Mouse (Mus musculus) hematopoietic multipotent progenitor cell, adult 10-12 weeks (in vitro differentiated cells): ENCODE data around the gene Ildr2. TPM values are rescaled to one million over a fixed set of nuclear protein-coding genes. Genes with fewer than 3 reads are reported as not detected.

Source experiments
- polyA plus RNA-seq: library from polyadenylated mRNA; stranded (reverse); fragments of >175 nt; gene quantifications from 2 replicates; pipeline ENCODE4 v1.2.3, GENCODE M21; 2012; ENCODE audit warnings: low replicate concordance

Ildr2 gene
- polyA plus RNA-seq: 0.02 and 0.03 TPM in 2 replicates

DNA sequence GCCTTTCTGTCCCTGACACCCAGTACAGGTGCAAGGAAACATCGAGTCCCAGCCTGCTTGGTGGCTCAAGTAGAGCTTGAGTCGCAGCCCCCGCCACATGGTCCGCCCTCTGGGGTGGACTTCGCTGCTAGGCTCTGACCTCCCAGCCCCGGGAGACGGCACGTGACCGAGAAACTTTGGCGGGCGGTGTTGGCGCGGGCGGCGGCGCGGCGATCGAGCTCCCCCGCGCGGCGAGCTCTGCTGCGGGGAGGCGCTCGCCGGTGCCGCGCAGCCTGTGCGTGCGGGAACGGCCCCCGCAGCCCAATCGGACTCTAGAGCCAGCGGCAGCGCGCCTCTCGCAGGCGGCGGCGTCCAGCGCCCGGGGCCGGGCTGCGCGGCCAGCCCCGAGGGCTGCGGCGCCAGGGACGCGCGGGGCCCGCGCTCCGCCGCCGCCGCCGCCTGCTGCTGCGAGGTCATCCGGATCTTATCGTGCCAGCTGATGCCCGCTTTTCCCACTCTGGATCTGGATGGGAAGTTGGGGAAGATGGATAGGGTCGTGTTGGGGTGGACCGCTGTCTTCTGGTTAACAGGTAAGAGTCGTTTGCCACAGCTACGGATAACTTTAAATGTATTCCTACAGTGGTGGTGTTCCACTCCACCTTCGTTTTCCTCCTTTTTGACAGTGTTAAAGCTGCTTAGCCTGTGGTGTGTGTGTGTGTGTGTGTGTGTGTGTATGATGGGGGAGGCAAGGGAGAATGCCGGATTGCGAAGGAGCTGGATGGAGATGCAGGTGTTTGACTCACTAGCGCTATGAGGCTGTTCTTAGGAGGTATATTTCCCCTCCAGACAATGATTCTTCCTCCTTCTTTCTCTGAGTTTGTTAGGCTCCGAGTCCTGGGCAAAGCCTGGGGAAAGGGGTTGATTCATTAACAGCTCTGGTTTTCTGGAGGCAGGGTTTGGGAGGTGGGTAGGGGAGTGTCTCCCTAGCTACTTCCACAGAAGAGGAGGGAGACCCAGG, at the start of gene Ildr2:
Gene Ildr2 (plus strand): TSS at position 242 of the 997 bp plus-strand sequence.

DNA sequence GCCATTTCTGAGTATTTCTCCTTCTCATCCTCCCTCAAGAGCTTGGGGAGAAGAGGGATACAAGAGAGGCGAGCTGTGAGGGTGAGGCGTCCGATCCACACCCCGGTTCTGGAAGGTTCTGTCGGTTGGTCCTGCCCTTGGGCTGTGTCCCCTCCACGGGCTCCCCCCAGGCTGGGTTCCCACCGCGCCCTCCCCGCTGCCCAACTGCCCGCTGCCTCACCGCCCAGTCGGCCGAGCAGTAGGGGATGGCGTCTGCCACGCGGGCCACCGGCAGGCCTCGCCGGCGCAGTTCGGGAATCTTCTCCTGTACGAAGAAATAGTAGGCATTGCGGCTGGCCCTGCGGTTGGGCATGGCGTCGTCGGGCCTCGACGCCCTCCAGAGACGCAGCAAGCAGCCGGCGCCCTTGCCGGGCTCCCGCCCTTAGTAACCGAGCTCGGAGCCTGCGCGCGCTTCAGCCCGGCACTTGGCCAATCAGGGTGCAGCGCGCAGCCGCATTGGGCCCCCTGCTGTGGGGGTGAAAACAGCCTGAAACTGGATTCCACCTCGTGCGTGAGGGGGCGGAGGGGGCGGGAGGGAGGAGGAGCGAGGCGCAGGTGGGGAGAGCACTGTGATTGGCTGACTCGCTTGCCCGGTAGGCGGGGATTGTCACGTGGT, 15.5 kb upstream of the Ildr2 start, which contains the start of gene Mael:
Gene Mael (minus strand): TSS at position 433 of the 655 bp plus-strand sequence.

Other genes with a start within 250 kb of the Ildr2 start
- 0.03 TPM in 1 of 2 replicates, not detected in the other for gene Dusp27, start 126.2 kb upstream of the Ildr2 start, polyA plus RNA-seq
- gene Gpa33, start 123.9 kb upstream of the Ildr2 start, polyA plus RNA-seq: not detected in 2 replicates
- gene Mael, start 15.4 kb upstream of the Ildr2 start, polyA plus RNA-seq: not detected in 2 replicates
- gene Tada1, start 125.0 kb downstream of the Ildr2 start, polyA plus RNA-seq: 9.1 and 10.9 TPM in 2 replicates
- gene Pogk, start 155.7 kb downstream of the Ildr2 start, polyA plus RNA-seq: 1.1 and 1.4 TPM in 2 replicates
- gene Gm4846, start 243.4 kb downstream of the Ildr2 start, polyA plus RNA-seq: not detected in 2 replicates